Mouse (Mus musculus): ENCODE measurements around the gene Cit. TPM values are rescaled to one million over a fixed set of nuclear protein-coding genes. Genes with fewer than 3 reads are reported as not detected.

Cit gene
- total RNA-seq, 4 experiments from 2014 or later, result 0.19 to 0.53 (median 0.42) TPM

DNA sequence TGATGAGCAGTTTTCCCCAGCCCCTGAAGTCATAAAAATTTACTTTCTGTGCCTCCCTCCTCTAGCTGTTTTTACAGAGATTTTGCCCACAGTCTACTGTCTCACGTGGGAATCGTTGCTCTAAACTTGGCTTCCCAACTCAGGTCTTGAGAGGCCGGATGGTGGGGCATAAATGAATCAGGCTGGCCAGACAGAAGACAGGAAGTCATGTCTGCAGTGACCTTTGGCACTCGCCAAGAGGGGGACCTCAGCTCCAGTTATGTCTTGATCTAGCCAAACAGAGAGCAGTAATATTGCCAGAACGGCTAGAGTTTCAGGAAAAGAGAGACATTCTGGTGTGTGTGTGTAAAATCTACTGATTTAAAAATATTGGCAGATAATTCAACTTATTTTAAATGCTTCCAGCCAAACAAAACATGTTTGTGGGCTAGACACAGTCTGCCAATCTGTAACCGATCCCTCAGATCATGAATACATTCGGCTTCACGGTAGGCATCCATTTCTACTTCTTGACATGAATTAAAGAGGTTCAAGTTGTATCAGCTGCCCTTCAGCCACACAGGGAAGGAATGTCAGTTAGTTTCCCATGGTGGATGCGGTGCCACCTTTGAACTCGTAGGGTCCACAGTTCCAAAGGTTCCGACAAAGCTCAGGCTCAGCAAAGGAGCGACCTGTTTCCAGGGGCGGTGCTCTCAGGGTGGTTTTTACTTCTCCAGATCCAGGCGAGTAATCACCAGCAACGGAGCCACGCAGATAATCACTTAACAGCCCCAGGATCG is 5.4 kb downstream of the Cit start:
- no peak for DNase-seq (ENCODE audit: low spot score in 2 of 2)

DNA sequence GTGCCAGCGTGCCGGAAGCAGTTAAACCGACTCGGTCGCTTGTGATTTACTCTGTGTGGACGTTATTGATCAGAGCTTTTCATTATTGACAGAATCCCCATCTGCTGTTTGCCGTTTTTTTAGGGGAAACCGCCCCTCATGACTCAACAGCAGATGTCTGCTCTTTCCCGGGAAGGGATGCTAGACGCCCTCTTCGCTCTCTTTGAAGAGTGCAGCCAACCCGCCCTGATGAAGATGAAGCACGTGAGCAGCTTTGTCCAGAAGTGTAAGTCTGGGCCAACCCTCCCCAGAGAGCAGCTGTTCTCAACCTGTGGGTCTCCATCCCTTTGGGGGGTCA is 5.9 kb downstream of the Cit start:
- no peak for DNase-seq (ENCODE audit: low spot score in 2 of 2)

DNA sequence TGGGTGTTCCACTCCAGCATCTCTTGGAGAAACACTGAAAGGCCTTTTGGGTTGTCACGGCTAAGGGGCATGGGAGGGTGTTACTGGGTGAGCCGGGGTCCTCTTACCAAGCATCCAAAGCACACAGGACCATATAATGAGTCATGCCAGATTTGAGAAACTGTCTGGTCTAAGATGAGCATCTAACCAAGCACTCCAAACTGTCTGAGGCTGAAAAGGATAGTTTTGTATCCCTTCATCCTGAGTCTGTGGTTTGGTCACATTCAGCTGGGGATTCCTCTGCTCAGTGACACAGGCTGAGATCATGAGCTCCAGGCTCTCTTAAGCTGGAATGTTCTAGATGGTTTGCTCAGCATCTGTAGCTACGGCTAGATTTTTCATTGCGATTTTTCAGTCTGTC is 7.4 kb downstream of the Cit start:
- DNase-seq (ENCODE audit: low spot score in 2 of 2), result no peak

DNA sequence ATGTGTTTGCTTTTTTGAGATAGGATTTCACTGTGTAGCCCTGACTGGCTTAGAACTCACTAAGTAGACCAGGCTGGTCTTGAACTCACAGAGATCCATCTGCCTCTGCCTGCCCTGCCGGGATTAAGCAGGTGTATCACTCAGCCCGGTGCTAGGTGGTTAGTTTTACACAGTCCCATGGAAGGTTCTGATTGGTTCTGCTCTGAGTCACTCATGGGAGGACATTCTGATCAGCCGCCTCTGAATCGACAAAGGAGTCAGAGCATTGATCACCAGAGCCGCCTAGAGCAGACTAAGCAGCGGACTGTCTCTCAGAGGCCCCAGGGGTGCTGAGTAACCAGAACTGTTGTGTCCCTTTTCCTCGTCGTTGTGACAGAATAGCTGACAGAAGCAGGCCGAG is 8.6 kb downstream of the Cit start:
- no peak for DNase-seq (ENCODE audit: low spot score in 2 of 2)

DNA sequence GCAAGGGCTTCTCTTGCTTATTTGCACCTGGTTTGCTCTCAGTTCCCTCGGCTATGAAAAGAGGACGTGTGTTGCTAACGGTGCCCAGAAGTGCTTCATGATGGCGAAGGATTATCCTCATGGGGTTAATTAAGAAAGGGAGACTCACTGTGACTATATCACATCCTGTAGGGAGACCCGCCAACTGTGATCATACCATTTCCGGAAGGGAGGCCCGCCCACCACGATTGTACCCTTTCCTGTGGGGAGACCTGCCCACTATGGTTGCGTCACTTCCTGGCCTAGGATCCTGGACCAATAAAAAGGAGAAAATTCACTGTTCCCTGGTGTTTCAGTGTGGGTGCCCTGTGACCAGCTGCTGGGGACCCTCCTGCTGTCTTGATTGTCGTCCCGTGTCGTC is 9.3 kb downstream of the Cit start:
- no peak for DNase-seq (ENCODE audit: low spot score in 2 of 2)

DNA sequence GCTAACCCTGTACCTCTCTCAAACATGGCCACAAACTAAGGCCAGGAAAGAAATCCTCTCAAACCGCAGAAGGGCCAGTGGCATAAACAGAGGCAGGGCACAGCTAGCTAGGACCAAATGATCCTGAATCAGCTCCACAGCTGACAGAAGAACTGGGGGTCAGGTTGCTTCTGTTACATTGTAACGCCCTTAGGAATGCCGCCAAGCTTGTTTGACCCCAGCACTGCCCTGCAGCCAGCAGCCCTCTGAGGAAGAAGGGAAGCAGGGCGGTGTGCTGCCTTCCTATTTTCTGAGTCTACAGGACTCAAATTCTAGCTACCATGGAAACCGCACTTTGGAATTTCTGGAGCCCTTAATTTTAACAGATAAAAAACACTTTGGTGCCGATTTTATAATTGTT is 13.6 kb downstream of the Cit start:
- no peak for DNase-seq (ENCODE audit: low spot score in 2 of 2)

DNA sequence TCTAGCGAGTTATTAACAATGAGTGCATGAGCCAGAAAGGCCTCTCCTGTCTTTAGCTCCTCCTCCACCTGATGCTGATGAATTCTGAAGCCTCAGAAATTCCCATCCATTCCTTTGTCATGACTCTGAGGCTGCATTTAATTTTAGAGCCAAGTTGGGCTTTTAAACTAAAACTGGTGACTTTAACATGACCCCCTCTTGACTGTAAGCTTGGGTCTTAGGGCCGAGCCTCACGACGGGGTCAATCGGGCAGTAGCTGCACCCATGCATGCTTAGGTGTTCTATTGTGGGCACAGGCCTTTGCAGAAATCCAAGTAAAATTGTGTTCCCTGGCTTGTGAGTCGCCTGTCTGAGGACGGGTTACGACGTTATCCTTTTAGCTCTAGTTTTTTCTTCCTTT is 14.4 kb downstream of the Cit start:
- no peak for DNase-seq (ENCODE audit: low spot score in 2 of 2)

DNA sequence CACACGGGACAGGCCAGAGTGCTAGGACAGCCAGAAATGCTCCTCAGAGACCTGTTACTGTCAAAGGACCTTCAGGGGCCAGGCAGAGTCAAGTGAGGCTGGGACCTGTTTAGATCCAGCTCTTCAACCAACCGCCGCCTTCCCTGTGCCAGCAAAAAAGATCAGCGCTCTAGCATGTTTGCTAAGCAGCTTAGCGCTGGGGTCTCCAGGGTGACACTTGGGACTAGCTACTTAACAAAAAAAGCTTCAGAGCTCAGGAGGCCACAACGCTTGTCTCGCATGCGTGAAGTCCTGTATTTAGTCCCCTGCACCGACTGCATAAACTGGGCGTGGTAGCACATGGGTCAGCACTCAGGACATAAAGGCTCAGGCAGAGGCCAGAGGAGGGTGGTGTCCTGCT is 16.9 kb downstream of the Cit start:
- DNase-seq (ENCODE audit: low spot score in 2 of 2), result no peak

DNA sequence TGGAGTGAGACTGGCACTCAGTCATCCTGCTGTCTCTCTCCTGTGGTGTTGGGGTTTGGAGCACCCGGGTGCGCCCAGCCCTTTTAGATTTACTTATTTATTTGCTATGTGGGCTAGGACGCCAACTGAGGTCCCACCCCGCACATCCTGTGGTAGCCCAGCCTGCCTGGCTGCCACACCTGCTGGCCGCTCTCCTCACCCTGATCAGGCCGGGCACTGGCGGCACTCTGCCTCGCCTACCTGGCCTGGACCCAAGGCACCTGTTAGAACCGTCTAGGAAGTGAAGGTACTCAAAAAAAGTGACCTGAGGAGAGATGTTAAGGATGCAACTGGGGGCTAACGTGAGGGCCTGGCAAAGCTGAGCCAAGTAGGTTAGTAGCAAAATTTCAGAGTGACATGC is 17.4 kb downstream of the Cit start:
- no peak for DNase-seq (ENCODE audit: low spot score in 2 of 2)

DNA sequence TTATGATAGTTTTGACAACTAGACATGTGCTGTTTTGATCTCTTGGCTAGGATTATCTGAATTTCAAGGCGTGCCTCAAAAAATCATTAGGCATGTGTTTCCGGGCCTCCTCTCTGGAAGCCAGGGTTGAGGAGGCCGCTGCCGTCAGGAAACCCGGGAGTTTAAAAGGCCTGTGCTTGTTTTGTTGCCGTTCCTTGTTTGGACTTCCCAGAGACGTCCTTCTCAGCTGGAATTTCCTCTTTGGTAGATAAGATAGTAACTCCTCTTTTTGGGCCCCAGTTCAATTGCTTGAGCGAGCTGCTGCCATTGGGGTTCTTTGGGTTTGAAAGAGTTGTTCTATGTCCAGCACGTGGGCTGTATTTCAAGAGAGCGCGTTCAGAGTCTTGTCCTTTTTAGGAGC is 21.2 kb downstream of the Cit start:
- DNase-seq (ENCODE audit: low spot score in 2 of 2), result no peak

DNA sequence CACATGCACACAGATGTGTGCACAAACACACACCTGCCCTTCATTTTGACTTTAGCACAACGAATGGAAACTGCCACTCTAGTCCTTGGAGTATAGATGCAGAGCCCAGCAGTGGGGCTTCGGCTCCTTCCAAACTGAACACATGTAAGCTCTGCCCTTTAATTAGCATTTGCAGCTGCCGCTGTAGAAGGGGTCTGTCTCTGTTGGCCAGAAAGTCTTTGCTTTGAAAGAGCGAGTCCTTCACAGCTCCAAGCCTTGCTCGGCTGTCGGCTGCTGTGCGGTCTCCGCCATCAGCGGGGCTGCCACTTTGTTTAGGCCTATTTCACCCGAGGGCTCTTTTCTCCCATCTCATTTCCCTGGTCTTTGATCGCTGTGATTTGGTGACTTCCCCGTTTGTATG is 23.5 kb downstream of the Cit start:
- DNase-seq (ENCODE audit: low spot score in 2 of 2), result no peak

DNA sequence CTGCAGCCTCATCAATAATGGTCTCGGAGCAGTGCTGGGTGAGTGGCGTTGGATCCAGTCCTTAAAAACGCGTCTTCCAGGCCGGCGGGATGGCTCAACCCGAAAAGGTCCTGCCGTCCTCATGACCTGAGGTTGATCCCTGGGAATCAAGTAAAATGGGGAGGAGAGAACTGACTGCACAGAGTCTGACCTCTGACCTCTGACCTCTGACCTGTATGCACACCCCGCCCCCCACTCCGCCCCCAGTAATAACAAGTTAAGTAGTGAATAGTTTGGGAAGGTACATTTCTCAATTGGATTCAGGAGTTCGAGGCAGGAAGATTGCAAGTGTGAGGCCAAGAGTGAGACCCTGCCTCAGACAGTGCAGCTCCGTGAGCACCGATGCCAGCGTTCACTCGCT is 24.1 kb downstream of the Cit start:
- no peak for DNase-seq (ENCODE audit: low spot score in 2 of 2)

DNA sequence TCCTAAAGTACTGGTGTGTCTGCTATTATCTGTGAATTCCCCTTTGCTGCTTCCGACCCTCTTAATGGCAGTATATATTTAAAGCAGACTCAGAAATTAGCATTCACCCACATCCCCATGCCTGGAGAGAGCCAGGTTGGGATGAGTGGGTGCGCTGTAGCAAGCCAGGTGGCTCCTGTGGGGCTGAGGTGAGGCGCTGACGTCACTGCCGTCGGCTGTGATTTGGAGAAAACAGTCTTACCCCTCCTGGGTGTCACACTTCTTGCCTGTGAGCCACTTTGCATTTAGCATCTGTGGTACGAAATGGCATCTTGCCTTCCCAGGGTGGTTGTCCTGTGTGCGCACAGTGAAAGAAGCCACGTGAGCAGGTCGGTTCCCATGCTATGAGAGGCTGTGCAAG is 26.1 kb downstream of the Cit start:
- no peak for DNase-seq (ENCODE audit: low spot score in 2 of 2)

DNA sequence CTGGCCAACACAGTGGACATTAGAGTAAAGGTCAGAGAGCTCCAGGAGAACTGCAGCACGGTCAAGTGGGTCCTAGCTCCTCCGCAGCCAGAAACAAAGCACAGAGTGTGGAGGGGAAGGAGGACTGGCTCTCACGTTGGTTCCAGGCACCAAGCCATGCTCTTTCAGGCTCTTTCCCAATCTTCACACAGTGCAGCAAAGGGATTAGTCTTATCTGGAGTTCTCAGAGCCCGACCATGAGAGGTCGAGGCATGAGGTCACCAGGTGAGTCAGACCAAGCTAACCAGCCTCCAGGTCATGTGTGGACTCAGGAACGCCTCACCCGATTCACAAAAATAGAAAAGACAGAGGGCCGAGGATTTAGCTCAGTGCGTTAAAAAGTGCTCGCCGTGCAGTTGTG is 27.0 kb downstream of the Cit start:
- DNase-seq (ENCODE audit: low spot score in 2 of 2), result no peak

DNA sequence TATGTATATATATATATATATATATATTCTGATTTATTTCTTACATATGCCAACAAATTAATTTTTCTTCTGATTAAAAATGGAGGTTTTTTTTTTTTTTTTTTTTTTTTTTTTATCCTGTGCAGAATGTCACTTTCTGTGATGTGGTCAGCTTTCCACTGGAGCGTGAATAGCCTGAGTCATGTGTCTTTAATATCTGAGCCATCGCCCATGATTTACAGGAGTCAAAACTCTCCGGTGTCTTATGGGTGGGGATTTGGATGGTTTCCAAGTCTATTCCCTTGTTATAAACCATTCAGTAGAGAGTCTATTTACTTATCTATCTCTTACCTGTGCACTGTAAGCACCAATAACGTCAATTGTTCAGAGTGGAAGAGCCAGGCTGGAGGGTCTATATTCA is 27.9 kb downstream of the Cit start:
- no peak for DNase-seq (ENCODE audit: low spot score in 2 of 2)

DNA sequence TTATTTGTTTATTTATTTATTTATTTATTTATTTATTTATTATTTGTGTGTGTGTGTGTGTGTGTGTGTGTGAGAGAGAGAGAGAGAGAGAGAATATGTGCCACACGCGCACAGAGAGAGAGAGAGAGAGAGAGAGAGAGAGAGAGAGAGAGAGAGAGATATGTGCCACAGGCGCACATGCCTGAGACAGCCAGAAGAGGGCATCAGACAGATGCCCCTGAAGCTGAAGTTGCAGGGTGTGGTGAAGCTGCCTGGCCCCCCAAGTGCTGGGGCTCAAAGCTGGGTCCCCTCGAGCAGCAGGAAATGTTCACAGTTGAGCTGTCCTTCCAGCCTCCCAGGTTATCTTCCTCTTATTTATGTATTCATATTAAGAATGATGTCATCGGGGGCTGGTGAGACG is 32.3 kb downstream of the Cit start:
- no peak for DNase-seq (ENCODE audit: low spot score in 2 of 2)

DNA sequence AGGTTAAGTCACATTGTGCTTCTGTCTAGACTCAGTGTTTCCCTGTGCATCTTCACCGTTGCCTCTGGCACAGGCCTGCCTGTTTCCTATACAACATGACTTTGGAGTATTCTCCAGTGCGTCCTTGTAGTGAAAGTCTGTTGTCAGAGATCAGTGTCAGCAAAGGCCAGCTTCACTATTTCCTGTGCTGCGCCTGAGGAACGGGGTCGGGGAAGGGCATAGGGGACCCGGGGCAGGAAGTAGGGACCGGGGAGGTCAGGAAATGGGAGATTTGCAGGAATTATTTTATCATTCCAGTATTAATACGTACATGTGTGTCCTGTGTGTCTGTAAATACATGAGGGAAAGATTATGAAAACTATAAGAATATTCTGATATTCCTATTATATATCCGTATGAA is 37.1 kb downstream of the Cit start:
- DNase-seq (ENCODE audit: low spot score in 2 of 2), result no peak

DNA sequence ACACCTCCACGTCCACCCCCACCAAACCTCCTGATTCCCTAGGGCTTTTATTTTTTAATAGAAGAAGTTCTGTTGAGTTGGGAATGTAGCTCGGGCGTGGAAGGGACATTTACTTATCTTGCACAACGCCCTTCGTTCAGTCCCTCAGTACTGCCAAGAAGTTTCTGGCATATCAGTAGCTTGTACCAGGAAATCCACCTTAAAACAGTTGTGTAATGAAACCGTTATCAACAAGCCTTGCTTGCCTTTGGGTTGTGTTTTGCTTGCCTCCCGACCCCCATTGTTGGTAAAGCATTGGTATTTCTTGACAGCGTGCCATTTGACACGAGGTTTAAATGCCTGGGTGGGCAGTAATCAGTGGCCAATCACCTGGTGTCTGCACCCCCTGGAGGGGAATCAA is 39.4 kb downstream of the Cit start:
- no peak for DNase-seq (ENCODE audit: low spot score in 2 of 2)

DNA sequence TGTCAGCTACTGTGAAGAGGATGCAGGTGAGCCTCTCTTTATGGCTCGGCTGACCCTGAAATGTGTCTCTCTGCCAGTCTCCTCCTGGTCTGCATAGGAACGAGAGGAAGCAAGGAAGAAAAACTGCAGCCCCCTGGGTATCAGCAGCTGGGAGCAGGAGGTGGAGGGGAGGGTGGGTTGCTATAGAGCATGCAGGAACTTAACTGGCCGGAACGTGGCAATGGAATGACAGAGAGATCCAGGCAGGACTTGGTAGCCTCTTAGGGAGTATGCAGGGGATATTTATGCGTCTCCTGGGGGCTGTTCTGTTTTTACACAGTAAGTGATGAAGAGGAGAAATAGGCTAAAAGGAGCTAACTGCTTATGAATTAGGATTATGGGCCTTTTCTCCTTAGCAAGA is 48.7 kb downstream of the Cit start:
- no peak for DNase-seq (ENCODE audit: low spot score in 2 of 2)

DNA sequence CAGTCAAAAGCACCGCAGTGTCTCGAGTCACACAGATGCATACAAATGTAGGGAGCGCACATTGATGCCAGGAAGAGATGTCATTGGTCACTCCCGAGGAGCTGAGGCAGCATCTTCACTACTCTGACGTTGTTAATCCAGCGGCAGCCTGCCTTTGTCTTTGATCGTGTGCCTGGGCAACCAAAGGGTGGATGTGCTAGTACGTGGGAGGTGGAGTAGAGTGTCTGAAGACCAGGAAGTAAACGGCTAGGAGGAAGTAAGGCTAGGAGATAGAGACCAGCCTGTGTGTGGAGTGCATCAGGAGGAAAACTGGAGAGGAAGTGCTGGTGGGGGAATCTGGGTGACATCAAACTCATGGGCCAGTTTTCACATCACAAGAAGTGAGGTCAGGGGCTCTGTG is 52.0 kb downstream of the Cit start:
- no peak for DNase-seq (ENCODE audit: low spot score in 2 of 2)

DNA sequence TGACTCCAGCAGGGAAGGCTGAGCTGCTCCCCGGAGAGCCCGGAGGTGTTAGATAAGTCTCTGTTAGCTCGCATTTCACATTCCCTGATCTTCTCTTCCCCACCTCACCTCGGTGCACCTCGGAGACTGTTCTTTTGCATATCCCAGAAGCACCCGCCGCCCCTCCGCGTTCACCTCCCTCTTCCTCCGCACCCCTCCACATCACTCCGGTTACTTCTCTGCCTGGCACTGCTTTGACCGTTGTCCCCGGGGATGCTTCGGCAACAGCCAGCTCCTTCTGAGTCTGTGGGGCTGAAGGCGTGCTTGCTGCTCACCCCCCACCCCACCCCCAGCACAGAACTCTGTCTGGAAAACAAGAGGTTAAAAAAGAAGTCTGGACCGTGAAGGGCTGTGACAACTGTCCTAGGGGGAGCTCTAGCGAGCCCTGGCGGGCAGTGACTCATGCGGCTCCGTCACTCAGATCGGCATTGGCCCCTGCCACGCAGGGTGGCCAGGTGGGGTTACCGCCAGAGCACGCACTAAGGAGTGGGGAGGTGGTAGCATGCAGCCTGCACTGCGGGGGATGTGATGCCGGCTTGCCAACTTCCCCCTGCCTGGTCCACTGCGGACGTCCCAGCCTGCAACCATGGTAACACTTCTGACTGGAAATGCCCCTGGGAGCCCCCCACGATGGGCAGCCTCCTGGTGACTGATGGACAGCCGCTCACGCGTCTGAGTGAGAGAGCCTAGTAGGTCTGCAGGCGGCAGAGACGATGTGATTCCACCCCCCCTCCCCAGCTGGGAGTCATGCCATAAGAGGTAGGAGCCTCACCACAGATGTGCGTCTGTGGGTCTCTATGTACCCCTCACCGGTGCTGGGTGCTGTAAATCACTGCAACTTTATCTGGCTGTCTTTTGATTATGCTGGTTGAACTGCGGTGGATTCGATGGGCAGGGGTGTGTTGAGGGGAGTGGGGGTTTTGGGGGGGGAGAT is 62.2 kb downstream of the Cit start:
- no peak for DNase-seq (ENCODE audit: low spot score in 2 of 2)

DNA sequence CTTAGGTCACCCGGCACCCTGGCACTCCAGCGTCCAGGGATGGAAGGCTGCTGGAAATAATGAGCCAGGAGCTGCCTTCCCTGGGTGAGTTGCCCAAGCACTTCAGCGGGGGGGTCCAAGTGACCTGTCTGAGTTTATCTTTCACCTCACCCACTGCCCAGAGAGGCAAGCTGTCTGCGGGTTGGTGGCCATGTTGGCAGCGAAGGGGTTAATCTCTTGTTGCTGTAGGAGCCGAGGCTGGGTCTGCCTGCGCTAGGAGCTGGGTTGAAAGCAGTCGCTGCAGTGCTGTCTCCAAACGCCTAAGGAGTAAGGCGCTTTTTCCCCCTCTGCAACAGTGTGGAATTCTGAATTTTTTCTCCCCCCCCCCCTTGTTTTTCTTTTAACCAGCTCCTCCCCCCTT is 63.2 kb downstream of the Cit start:
- no peak for DNase-seq (ENCODE audit: low spot score in 2 of 2)

DNA sequence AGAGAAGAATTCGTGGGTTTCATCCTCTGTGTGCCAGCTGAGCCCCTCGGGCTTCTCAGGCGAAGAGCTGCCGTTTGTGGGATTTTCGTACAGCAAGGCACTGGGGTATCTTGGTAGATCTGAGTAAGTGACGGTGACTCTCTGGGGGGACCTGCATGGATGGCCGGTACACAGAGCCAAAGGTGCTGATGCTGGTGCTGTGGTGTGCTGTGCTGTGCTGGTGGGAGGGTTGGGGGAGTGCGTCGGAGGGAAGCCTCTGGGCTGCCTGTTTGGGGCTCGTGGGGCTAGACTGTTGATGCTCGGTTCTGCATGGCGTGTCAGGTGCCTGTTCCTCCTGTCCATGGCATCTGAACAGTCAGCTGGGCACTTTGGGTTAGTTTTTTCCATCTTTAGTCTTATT is 63.6 kb downstream of the Cit start:
- no peak for DNase-seq (ENCODE audit: low spot score in 2 of 2)

Data from gastrocnemius, adult 8-10 months (tissue).